8 mouse cellular contexts compared by ENCODE assay signal in genomic region chr7:68085338-68085737, GRCm38 (mm10).
DNase-seq lines count a peak whose midpoint lies in the region; ATAC-seq and TF ChIP-seq lines count a peak whose summit lies in the region.

No protein-coding gene starts in this region.

- peak; percentile 24 to 31 for DNase-seq in left cerebral cortex, adult 18-20 months (ENCODE audit: low spot score in 2 of 2)
- DNase-seq in left cerebral cortex, adult 8-10 months (ENCODE audit: low spot score in 2 of 2), result no peak
- DNase-seq in embryonic facial prominence, embryonic 10.5 days (ENCODE audit: low spot score), result peak; percentile 76
- DNase-seq in heart, adult 9 months (ENCODE audit: low spot score in 2 of 2), result peak; percentile 43 to 67
- DNase-seq in natural killer cell, adult 2 months (ENCODE audit: low spot score in 2 of 2), result peak; percentile 24 to 32

- H3K9ac ChIP-seq in intestine, postnatal 0 days (ENCODE audit: low read depth, low read length), result no peak overlapping the region
- H3K9ac ChIP-seq in liver, embryonic 15.5 days, result no peak overlapping the region

- peaks cover 65% of the 10 kb centered on the region for H3K4me1 ChIP-seq in embryonic facial prominence, embryonic 10.5 days
- H3K4me1 ChIP-seq in intestine, postnatal 0 days (replicated peaks; ENCODE audit: control insufficient read depth, insufficient read depth, low read length), result no peaks in the 10 kb centered on the region
- H3K4me1 ChIP-seq in liver, embryonic 15.5 days (replicated peaks), result peaks cover 58% of the 10 kb centered on the region

- peak; percentile 64 for ATAC-seq in intestine, postnatal 0 days
- no peak; the same call in 1 of the 2 replicates for ATAC-seq in liver, embryonic 15.5 days (ENCODE audit: insufficient read depth)
- ATAC-seq in monocyte, adult 5-6 weeks (replicated peaks; ENCODE audit: insufficient number of reproducible peaks, low FRiP score, low TSS enrichment, poor library complexity, severe bottlenecking), result no peak

- peak overlapping the region; percentile 32; the same call in 1 of the 2 replicates for H3K4me3 ChIP-seq in embryonic facial prominence, embryonic 10.5 days
- no peak overlapping the region for H3K4me3 ChIP-seq in intestine, postnatal 0 days (ENCODE audit: low read depth, low read length)
- peak overlapping the region; percentile 15; the same call in 1 of the 2 replicates for H3K4me3 ChIP-seq in liver, embryonic 15.5 days (replicated peaks)

- H3K36me3 ChIP-seq in embryonic facial prominence, embryonic 10.5 days (replicated peaks), result peaks cover 3% of the 10 kb centered on the region
- H3K36me3 ChIP-seq in intestine, postnatal 0 days (ENCODE audit: control insufficient read depth, insufficient read depth), result no peaks in the 10 kb centered on the region
- H3K36me3 ChIP-seq in liver, embryonic 15.5 days (replicated peaks), result no peaks in the 10 kb centered on the region

- peak overlapping the region; percentile 78 for H3K27ac ChIP-seq in embryonic facial prominence, embryonic 10.5 days (replicated peaks)
- H3K27ac ChIP-seq in intestine, postnatal 0 days (ENCODE audit: low read depth, low read length), result 0 out of 2 replicates have a peak overlapping the region, but pooled peaks have one; percentile 41
- peak overlapping the region; percentile 67 for H3K27ac ChIP-seq in liver, embryonic 15.5 days (replicated peaks)

- peak overlapping the region; percentile 45 for H3K4me2 ChIP-seq in intestine, postnatal 0 days (replicated peaks; ENCODE audit: low read depth)
- peak overlapping the region; percentile 46 for H3K4me2 ChIP-seq in liver, embryonic 15.5 days

- H3K9me3 ChIP-seq in embryonic facial prominence, embryonic 10.5 days, result no peaks in the 10 kb centered on the region
- no peaks in the 10 kb centered on the region for H3K9me3 ChIP-seq in intestine, postnatal 0 days (ENCODE audit: control insufficient read depth)
- H3K9me3 ChIP-seq in liver, embryonic 15.5 days (replicated peaks), result no peaks in the 10 kb centered on the region

- 2% methylated on average over 12 of the region's 12 CpGs for WGBS in embryonic facial prominence, embryonic 10.5 days
- 3% methylated on average over 12 of the region's 12 CpGs for WGBS in intestine, postnatal 0 days
- WGBS in liver, embryonic 15.5 days (ENCODE audit: insufficient replicate concordance), result 5% methylated on average over 12 of the region's 12 CpGs

- no peaks in the 10 kb centered on the region for H3K27me3 ChIP-seq in embryonic facial prominence, embryonic 10.5 days (replicated peaks; ENCODE audit: low read depth, poor library complexity, severe bottlenecking)
- H3K27me3 ChIP-seq in intestine, postnatal 0 days (replicated peaks; ENCODE audit: control insufficient read depth, insufficient read depth, low read length), result no peaks in the 10 kb centered on the region
- H3K27me3 ChIP-seq in liver, embryonic 15.5 days, result peaks cover 8% of the 10 kb centered on the region

- TF ChIP-seq CTCF in intestine, postnatal 0 days (IDR thresholded peaks at IDR 0.05; ENCODE audit: low read depth), result no peak

Comparison
In these comparisons a context has a peak if more than half of its experiments do, and no peak if none do; other contexts are left out.
1. DNase-seq: peak in left cerebral cortex, adult 18-20 months (2 of 2), embryonic facial prominence, embryonic 10.5 days (single experiment), heart, adult 9 months (2 of 2) and natural killer cell, adult 2 months (2 of 2); none in left cerebral cortex, adult 8-10 months (0 of 2).
2. Peak in every context shown above with its lines, with median percentiles within 50 percentile points of each other: H3K27ac ChIP-seq.